Mouse (Mus musculus): Measurements from ENCODE around the gene Dlx4.

- no peak for TF ChIP-seq CTCF (IDR thresholded peaks at IDR 0.05; ENCODE audit: control insufficient read depth, insufficient read depth, insufficient replicate concordance, low read depth, low read length)
- TF ChIP-seq POLR2A (IDR thresholded peaks at IDR 0.05; ENCODE audit: control insufficient read depth, low read depth, low read length): no peak
Observed at GRCm38 (mm10) chr11:95142258-95142657, 3.8 kb downstream of the Dlx4 start.

Data from testis, adult 2 months (tissue).